Mouse (Mus musculus) liver, adult (tissue): Measurements from ENCODE around the gene Kcnt1.

Experiments
- GATA4 ChIP-seq: IDR thresholded peaks from 2 replicates; pipeline ENCODE4 v1.6.1; 2014; ENCODE audit warnings: mild to moderate bottlenecking, low read length; ENCODE audit not compliant: insufficient replicate concordance

The Kcnt1 gene

GRCm38 (mm10) chr2:25862038-25862437 is 1.5 kb upstream of the Kcnt1 start:
- no peak for TF ChIP-seq GATA4

GRCm38 (mm10) chr2:25862696-25863270 is 751 bp upstream of the Kcnt1 start:
- TF ChIP-seq GATA4: no peak

- no peak for TF ChIP-seq GATA4
These were observed 696 bp downstream of the Kcnt1 start for GRCm38 (mm10) chr2:25864230-25864629.

GRCm38 (mm10) chr2:25865412-25865811 is 1.9 kb downstream of the Kcnt1 start:
- TF ChIP-seq GATA4: no peak

- TF ChIP-seq GATA4: no peak
These were observed 3.1 kb downstream of the Kcnt1 start for GRCm38 (mm10) chr2:25866656-25867055.

- TF ChIP-seq GATA4: no peak
These were observed 13.8 kb downstream of the Kcnt1 start for GRCm38 (mm10) chr2:25877250-25877735.

GRCm38 (mm10) chr2:25877736-25878268 is 14.3 kb downstream of the Kcnt1 start:
- no peak for TF ChIP-seq GATA4

- no peak for TF ChIP-seq GATA4
These were observed 15.0 kb downstream of the Kcnt1 start for GRCm38 (mm10) chr2:25878516-25878915.

- no peak for TF ChIP-seq GATA4
These were observed 15.5 kb downstream of the Kcnt1 start for GRCm38 (mm10) chr2:25879061-25879460.

GRCm38 (mm10) chr2:25882276-25882675 is 18.7 kb downstream of the Kcnt1 start:
- TF ChIP-seq GATA4: no peak

- no peak for TF ChIP-seq GATA4
These were observed 21.2 kb downstream of the Kcnt1 start for GRCm38 (mm10) chr2:25884756-25885155.

- no peak for TF ChIP-seq GATA4
These were observed 23.7 kb downstream of the Kcnt1 start for GRCm38 (mm10) chr2:25887226-25887625.

- TF ChIP-seq GATA4: no peak
These were observed 24.6 kb downstream of the Kcnt1 start for GRCm38 (mm10) chr2:25888144-25888543.

GRCm38 (mm10) chr2:25892440-25892839 is 28.9 kb downstream of the Kcnt1 start:
- TF ChIP-seq GATA4: no peak

- TF ChIP-seq GATA4: no peak
These were observed 35.4 kb downstream of the Kcnt1 start for GRCm38 (mm10) chr2:25898970-25899369.

GRCm38 (mm10) chr2:25909872-25910271 is 46.3 kb downstream of the Kcnt1 start:
- no peak for TF ChIP-seq GATA4

- TF ChIP-seq GATA4: no peak
These were observed 49.7 kb downstream of the Kcnt1 start for GRCm38 (mm10) chr2:25913247-25913646.
